ENCODE assay signal across 8 mouse cellular contexts in genomic region chrX:151521786-151522522, GRCm38 (mm10). TPM values are rescaled to one million over a fixed set of nuclear protein-coding genes. Genes with fewer than 3 reads are reported as not detected.
DNase-seq lines count a peak whose midpoint lies in the region; ATAC-seq and TF ChIP-seq lines count a peak whose summit lies in the region.

No protein-coding gene starts in this region.

- DNase-seq in 3T3-L1 (ENCODE audit: low read depth, low spot score) (peak; percentile 50), ES-E14 (ENCODE audit: low read depth, low spot score) (no peak)
- DNase-seq in cerebellum, adult 9-11 months, result peak; percentile 33
- peak; percentile 7 for DNase-seq in gastrocnemius, postnatal 25 days
- peak; percentile 16 for DNase-seq in kidney, adult 18-20 months
- peak; percentile 18 to 46 for DNase-seq in lung, adult 18-20 months

- in situ Hi-C loops in ES-E14 (cut with MboI; ENCODE audit: low sequenced_read_pairs in 2 of 2, unreplicated experiment in 2 of 2), result no loop called here

- no peaks in the 10 kb centered on the region for H3K27me3 ChIP-seq in neural tube, embryonic 14.5 days (ENCODE audit: control insufficient read depth, insufficient read depth, low read length)

- no peaks in the 10 kb centered on the region for H3K36me3 ChIP-seq in ES-E14 (ENCODE audit: control insufficient read depth, insufficient read depth, low read length, poor library complexity, severe bottlenecking)
- no peaks in the 10 kb centered on the region for H3K36me3 ChIP-seq in neural tube, embryonic 14.5 days (ENCODE audit: control insufficient read depth, insufficient read depth, low read length)

- 17% methylated on average over 25 of the region's 25 CpGs for WGBS in neural tube, embryonic 14.5 days

- peak overlapping the region; percentile 91; the same call in 1 of the 2 replicates for H3K9ac ChIP-seq in ES-E14 (ENCODE audit: insufficient read depth, low read depth, low read length, poor library complexity, severe bottlenecking)
- H3K9ac ChIP-seq in neural tube, embryonic 14.5 days (replicated peaks; ENCODE audit: low read depth, low read length), result peak overlapping the region; percentile 66

- H3K4me1 ChIP-seq in ES-E14 (ENCODE audit: control insufficient read depth in 2 of 2, insufficient read depth in 2 of 2, low read length in 2 of 2, poor library complexity in 1 of 2), result peaks cover 0 to 2% of the 10 kb centered on the region in 2 experiments; a peak in 2 of 4 replicates
- H3K4me1 ChIP-seq in neural tube, embryonic 14.5 days (ENCODE audit: control insufficient read depth, insufficient read depth, low read length), result 0 out of 2 replicates have a peak, but pooled peaks cover 2% of the 10 kb centered on the region

- no peaks in the 10 kb centered on the region for H3K9me3 ChIP-seq in ES-E14 (ENCODE audit: control insufficient read depth, insufficient read depth, low read depth, low read length)
- no peaks in the 10 kb centered on the region for H3K9me3 ChIP-seq in neural tube, embryonic 14.5 days (ENCODE audit: control insufficient read depth, low read length)

- peak overlapping the region; percentile 49 for H3K4me2 ChIP-seq in neural tube, embryonic 14.5 days (ENCODE audit: low read depth, low read length)

- ATAC-seq in neural tube, embryonic 14.5 days (ENCODE audit: low read depth), result no peak
- ATAC-seq in activated CD4-positive, CD25-positive, alpha-beta regulatory T cell, adult 4 months, result no peak

- peak overlapping the region; percentile 92 to 96 for H3K4me3 ChIP-seq in ES-E14 (ENCODE audit: insufficient read depth in 1 of 2, low read depth in 1 of 2, low read length in 2 of 2, poor library complexity in 1 of 2, severe bottlenecking in 1 of 2)
- peak overlapping the region; percentile 48 for H3K4me3 ChIP-seq in neural tube, embryonic 14.5 days (ENCODE audit: low read depth, low read length)

- no peak overlapping the region for H3K27ac ChIP-seq in ES-E14 (ENCODE audit: insufficient read depth, low read depth, low read length, poor library complexity, severe bottlenecking)
- no peak overlapping the region; the same call in 1 of the 2 replicates for H3K27ac ChIP-seq in neural tube, embryonic 14.5 days (ENCODE audit: low read depth, low read length)

TF ChIP-seq in ES-E14, 5 proteins besides CTCF, POLR2A, EP300 and RAD21:
- no peak for TF ChIP-seq ZNF384 (IDR thresholded peaks at IDR 0.05; ENCODE audit: low read depth, low read length)
- TF ChIP-seq ZC3H11A (IDR thresholded peaks at IDR 0.05; ENCODE audit: borderline replicate concordance, low read depth, low read length), result no peak

RNA-seq across cellular contexts. Expression of gene Phf8, which starts 1.5 kb away (rescaled TPM):
- 12.9 and 13.3 TPM in 2 replicates for total RNA-seq in ES-E14 (2012; rRNA removed)
- 10 to 100 TPM in 1 of 2 experiments, 1 to 10 TPM in 1; 9.1 to 12.1 TPM for total RNA-seq in gastrocnemius, postnatal 25 days (2021)
- 18.6 and 21.0 TPM in 2 replicates for polyA plus RNA-seq in neural tube, embryonic 14.5 days (2014; fragmentation: Nextera tagmentation; extraction: Ambion mirVana)
- 10 to 100 TPM; 36.7 to 48.6 TPM for polyA plus RNA-seq in activated CD4-positive, CD25-positive, alpha-beta regulatory T cell, adult 4 months (2017; shearing (Covaris generic))
